Mouse (Mus musculus) intestine, embryonic 14.5 days (tissue): Measurements from ENCODE around the gene Fam81a. TPM values are rescaled to one million over a fixed set of nuclear protein-coding genes. Genes with fewer than 3 reads are reported as not detected.
A peak's percentile ranks its signal among the peaks of the same experiment; 100 is the strongest.

ENCODE experiments used
- ATAC-seq: fragments of 200-750 bp; cut with Nextera tagmentation; replicated peaks from 2 replicates; pipeline ENCODE4 v1.8.0; 2017; ENCODE audit warnings: low read depth, moderate number of reproducible peaks, moderate TSS enrichment, moderate library complexity; ENCODE audit not compliant: low FRiP score, low TSS enrichment
- DNase-seq: peaks from one replicate; pipeline ENCODE4 v3.0.0-alpha.2; 2018; ENCODE audit warnings: low spot score
- H3K27ac ChIP-seq: fragments of 300-500 bp; sonication (generic); 2 replicates; pipeline ENCODE4 v1.5.1; 2014; ENCODE audit warnings: low read depth, mild to moderate bottlenecking, control low read depth
- H3K27me3 ChIP-seq: fragments of 300-500 bp; sonication (generic); replicated peaks from 2 replicates; pipeline ENCODE4 v1.6.1; 2014; ENCODE audit warnings: low read length, control low read depth; ENCODE audit not compliant: control insufficient read depth, insufficient read depth
- H3K36me3 ChIP-seq: fragments of 300-500 bp; sonication (generic); 2 replicates; pipeline ENCODE4 v1.6.1; 2014; ENCODE audit warnings: low read length, control low read depth; ENCODE audit not compliant: control insufficient read depth, insufficient read depth
- H3K4me1 ChIP-seq: fragments of 300-500 bp; sonication (generic); replicated peaks from 2 replicates; pipeline ENCODE4 v1.6.1; 2014; ENCODE audit warnings: low read length, control low read depth, mixed read lengths; ENCODE audit not compliant: control insufficient read depth, insufficient read depth
- H3K4me2 ChIP-seq: fragments of 300-500 bp; sonication (generic); 2 replicates; pipeline ENCODE4 v1.6.1; 2014; ENCODE audit warnings: low read length
- H3K4me3 ChIP-seq: fragments of 300-500 bp; sonication (generic); 2 replicates; pipeline ENCODE4 v1.5.1; 2014; ENCODE audit warnings: low read depth, low read length, control low read depth, mixed read lengths
- H3K9ac ChIP-seq: fragments of 300-500 bp; sonication (generic); 2 replicates; pipeline ENCODE4 v1.6.1; 2014; ENCODE audit warnings: mild to moderate bottlenecking, low read length
- H3K9me3 ChIP-seq: fragments of 300-500 bp; sonication (generic); 2 replicates; pipeline ENCODE4 v1.6.1; 2016; ENCODE audit warnings: low read length, control low read depth; ENCODE audit not compliant: control insufficient read depth
- WGBS: fragments of 180-500 bp; shearing (Covaris S2); extraction: QIAGEN DNeasy Blood & Tissue Kit; methylation state at CpG from one replicate; pipeline ENCODE4 v1.1.7; 2014; 5-methylcytosine and 5-hydroxymethylcytosine counted together
- polyA plus RNA-seq: library from polyadenylated mRNA; unstranded; fragments of >200 nt; fragmentation: Nextera tagmentation; extraction: Ambion mirVana; gene quantifications from 2 replicates; pipeline ENCODE4 v1.2.1, GENCODE M21; 2014

The Fam81a gene
- polyA plus RNA-seq, 1 experiment from 2014 or later = 6.5 TPM

DNA sequence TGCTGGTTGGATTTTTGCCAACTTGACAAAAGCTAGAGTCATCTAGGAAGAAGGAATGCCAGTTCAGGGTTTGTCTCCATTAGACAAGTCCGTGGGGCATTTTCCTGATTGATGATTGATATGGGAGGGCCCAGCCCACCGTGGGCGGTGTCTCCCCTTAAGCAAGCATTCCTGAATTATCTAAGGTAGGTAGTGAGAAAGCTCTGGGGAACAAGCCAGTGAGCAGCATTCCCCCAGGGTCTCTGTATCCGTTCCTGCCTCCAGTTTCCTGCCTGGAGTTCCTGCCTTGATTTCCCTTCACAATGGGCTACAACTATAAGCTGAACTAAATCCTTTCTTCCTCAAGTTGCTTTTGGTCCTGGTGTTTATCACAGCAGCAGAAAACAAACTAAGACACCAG, 3.1 kb upstream of the Fam81a start:
- ATAC-seq = no peak
- Histone ChIP-seq H3K4me1 (no peaks in the 10 kb centered on the region; the same call in 1 of the 2 replicates), H3K27me3 (peaks cover 10% of the 10 kb centered on the region), H3K27ac (no peak overlapping the region), H3K9ac (no peak overlapping the region), H3K9me3 (no peaks in the 10 kb centered on the region), H3K4me3 (no peak overlapping the region), H3K36me3 (no peaks in the 10 kb centered on the region), H3K4me2 (no peak overlapping the region)
- WGBS = 77% methylated on average over 4 of the region's 4 CpGs
- no peak for DNase-seq

DNA sequence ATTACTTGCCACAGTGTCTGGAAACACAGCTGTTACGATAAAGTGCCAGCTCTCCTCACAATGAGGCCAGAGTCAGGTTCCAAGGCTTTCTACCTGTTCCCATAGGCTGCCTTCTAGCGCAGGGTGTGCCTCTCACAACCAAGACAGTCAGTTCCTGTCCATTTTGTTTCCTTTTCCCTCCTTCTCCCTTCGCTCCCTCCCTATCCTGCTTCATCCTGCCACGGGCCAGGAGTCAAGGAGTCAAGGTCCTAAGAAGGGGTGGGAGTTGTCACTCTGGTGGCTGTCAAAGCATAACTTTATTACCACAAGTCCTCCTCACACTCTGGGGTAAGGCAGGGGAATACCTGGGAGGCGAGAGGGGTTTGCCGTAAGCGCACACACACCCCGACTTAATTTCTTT, 966 bp upstream of the Fam81a start:
- 67% methylated on average over 8 of the region's 8 CpGs for WGBS
- Histone ChIP-seq H3K4me3 (no peak overlapping the region), H3K4me2 (no peak overlapping the region), H3K36me3 (no peaks in the 10 kb centered on the region), H3K27me3 (peaks cover 15% of the 10 kb centered on the region), H3K9ac (no peak overlapping the region), H3K27ac (no peak overlapping the region), H3K4me1 (no peaks in the 10 kb centered on the region; the same call in 1 of the 2 replicates), H3K9me3 (no peaks in the 10 kb centered on the region)
- no peak for DNase-seq
- no peak for ATAC-seq

DNA sequence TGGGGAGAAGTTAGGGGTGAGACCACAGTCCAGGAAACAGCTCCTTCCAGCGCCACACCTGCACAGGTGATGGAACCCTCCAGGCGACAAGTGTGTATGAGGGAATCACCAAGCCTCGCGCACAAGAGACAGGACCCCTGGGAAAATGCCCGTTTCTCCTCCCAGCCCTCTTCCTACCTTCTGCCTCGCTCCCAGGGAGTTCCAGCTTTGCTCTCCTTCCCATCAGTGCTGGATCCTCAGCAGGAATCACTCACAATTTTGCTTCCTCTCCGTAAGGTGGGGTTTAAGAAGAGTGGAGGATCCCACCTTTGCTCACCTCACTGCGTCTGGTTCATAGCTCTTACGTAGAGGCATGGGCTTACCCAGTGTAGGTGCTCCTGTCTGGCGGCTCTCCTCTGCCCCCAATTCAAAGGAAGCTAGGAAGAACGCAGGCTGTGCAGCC, 454 bp downstream of the Fam81a start:
- ATAC-seq = no peak
- peak overlapping the region; percentile 73 for H3K4me2 ChIP-seq
- peak overlapping the region; percentile 48 for H3K4me3 ChIP-seq
- no peak for DNase-seq
- no peaks in the 10 kb centered on the region for H3K9me3 ChIP-seq
- no peaks in the 10 kb centered on the region; the same call in 1 of the 2 replicates for H3K4me1 ChIP-seq
- H3K9ac ChIP-seq = no peak overlapping the region
- H3K36me3 ChIP-seq = no peaks in the 10 kb centered on the region
- no peak overlapping the region for H3K27ac ChIP-seq
- peaks cover 15% of the 10 kb centered on the region for H3K27me3 ChIP-seq
- WGBS = 3% methylated on average over 11 of the region's 11 CpGs

- ATAC-seq (peak; percentile 75), DNase-seq (peak; percentile 75)
- no peaks in the 10 kb centered on the region for H3K36me3 ChIP-seq
- H3K4me1 ChIP-seq = no peaks in the 10 kb centered on the region; the same call in 1 of the 2 replicates
- peaks cover 15% of the 10 kb centered on the region for H3K27me3 ChIP-seq
- no peak overlapping the region for H3K27ac ChIP-seq
- no peaks in the 10 kb centered on the region for H3K9me3 ChIP-seq
- peak overlapping the region; percentile 73 for H3K4me2 ChIP-seq
- WGBS = under 1% methylated on average over 80 of the region's 87 CpGs
- peak overlapping the region; percentile 48 for H3K4me3 ChIP-seq
- H3K9ac ChIP-seq = peak overlapping the region; percentile 27
Measured at GRCm38 (mm10) chr9:70140871-70141796, 1.2 kb downstream of the Fam81a start.

DNA sequence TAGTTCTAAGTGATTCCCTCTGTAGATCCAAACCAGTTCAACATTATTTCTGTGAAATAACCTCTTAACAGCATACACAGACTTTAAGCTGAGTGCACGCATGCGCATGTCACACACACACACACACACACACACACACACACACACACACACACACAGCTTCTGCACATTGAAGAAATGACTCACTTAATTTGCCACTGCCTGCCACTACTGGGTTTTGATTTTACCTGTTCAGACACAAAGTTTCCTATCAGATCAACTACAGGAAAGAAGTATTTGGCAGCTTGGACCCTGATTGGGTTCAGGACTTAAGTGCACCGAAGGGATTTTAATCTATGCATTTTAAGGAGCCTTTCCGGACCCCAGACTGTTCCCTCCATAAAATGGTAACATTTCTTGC, 2.0 kb downstream of the Fam81a start:
- Histone ChIP-seq H3K27me3 (peaks cover 15% of the 10 kb centered on the region), H3K4me2 (peak overlapping the region; percentile 73; the same call in 1 of the 2 replicates), H3K4me1 (no peaks in the 10 kb centered on the region; the same call in 1 of the 2 replicates), H3K27ac (no peak overlapping the region), H3K4me3 (peak overlapping the region; percentile 48; the same call in 1 of the 2 replicates), H3K9me3 (no peaks in the 10 kb centered on the region), H3K36me3 (no peaks in the 10 kb centered on the region), H3K9ac (no peak overlapping the region)
- no peak for ATAC-seq
- DNase-seq = no peak
- WGBS = 57% methylated on average over 4 of the region's 4 CpGs

GRCm38 (mm10) chr9:70139331-70139885, 3.0 kb downstream of the Fam81a start:
- Histone ChIP-seq H3K9me3 (no peaks in the 10 kb centered on the region), H3K4me3 (no peak overlapping the region), H3K27me3 (peaks cover 15% of the 10 kb centered on the region), H3K4me1 (no peaks in the 10 kb centered on the region; the same call in 1 of the 2 replicates), H3K36me3 (no peaks in the 10 kb centered on the region), H3K27ac (no peak overlapping the region), H3K4me2 (no peak overlapping the region), H3K9ac (no peak overlapping the region)
- 37% methylated on average over 7 of the region's 7 CpGs for WGBS
- ATAC-seq (no peak), DNase-seq (no peak)

- DNase-seq (no peak), ATAC-seq (no peak)
- H3K4me2 ChIP-seq = no peak overlapping the region
- H3K27ac ChIP-seq = no peak overlapping the region
- no peaks in the 10 kb centered on the region for H3K9me3 ChIP-seq
- no peaks in the 10 kb centered on the region for H3K36me3 ChIP-seq
- WGBS = 52% methylated on average over 7 of the region's 7 CpGs
- no peaks in the 10 kb centered on the region; the same call in 1 of the 2 replicates for H3K4me1 ChIP-seq
- H3K27me3 ChIP-seq = peaks cover 15% of the 10 kb centered on the region
- H3K4me3 ChIP-seq = no peak overlapping the region
- no peak overlapping the region for H3K9ac ChIP-seq
Measured at GRCm38 (mm10) chr9:70138511-70138910, 3.8 kb downstream of the Fam81a start.

- WGBS = 87% methylated on average over 5 of the region's 5 CpGs
- Histone ChIP-seq H3K9me3 (no peaks in the 10 kb centered on the region), H3K27ac (no peak overlapping the region)
Measured at GRCm38 (mm10) chr9:70137991-70138390, 4.4 kb downstream of the Fam81a start.

More at GRCm38 (mm10) chr9:70137991-70138390, 4.4 kb downstream of the Fam81a start:
- no peak overlapping the region for H3K4me2 ChIP-seq
- no peaks in the 10 kb centered on the region for H3K36me3 ChIP-seq
- no peak for DNase-seq
- no peaks in the 10 kb centered on the region; the same call in 1 of the 2 replicates for H3K4me1 ChIP-seq
- H3K27me3 ChIP-seq = peaks cover 15% of the 10 kb centered on the region
- no peak overlapping the region for H3K4me3 ChIP-seq
- H3K9ac ChIP-seq = no peak overlapping the region
- ATAC-seq = no peak
